Mouse (Mus musculus) embryonic facial prominence, embryonic 11.5 days (tissue): ENCODE results near the gene Gm904. TPM values are rescaled to one million over a fixed set of nuclear protein-coding genes. Genes with fewer than 3 reads are reported as not detected.
"Not testable (repeated sequence)": the region's sequence is repeated elsewhere in the genome, so short reads cannot be mapped to it uniquely, and the experiment has no call there.

ENCODE experiments used
- ATAC-seq: fragments of 200-750 bp; cut with Nextera tagmentation; replicated peaks from 2 replicates; pipeline ENCODE4 v1.8.0; 2017; ENCODE audit warnings: low read depth; ENCODE audit not compliant: insufficient number of reproducible peaks, low FRiP score, low TSS enrichment
- DNase-seq: peaks from one replicate; pipeline ENCODE4 v3.0.0-alpha.2; 2015; ENCODE audit warnings: low spot score
- H3K27ac ChIP-seq: fragments of 300-500 bp; sonication (generic); replicated peaks from 2 replicates; pipeline ENCODE4 v1.5.1; 2014; ENCODE audit warnings: mild to moderate bottlenecking, low read depth, low read length, control low read depth
- H3K27me3 ChIP-seq: fragments of 300-500 bp; sonication (generic); 2 replicates; pipeline ENCODE4 v1.6.1; 2014; ENCODE audit warnings: mild to moderate bottlenecking, low read length, moderate library complexity, mixed read lengths; ENCODE audit not compliant: control insufficient read depth, insufficient read depth
- H3K36me3 ChIP-seq: fragments of 300-500 bp; sonication (generic); replicated peaks from 2 replicates; pipeline ENCODE4 v1.6.1; 2014; ENCODE audit warnings: low read depth, mild to moderate bottlenecking, low read length, moderate library complexity, mixed read lengths; ENCODE audit not compliant: control insufficient read depth, insufficient read depth
- H3K4me1 ChIP-seq: fragments of 300-500 bp; sonication (generic); 2 replicates; pipeline ENCODE4 v1.6.1; 2014; ENCODE audit warnings: low read length, mixed read lengths; ENCODE audit not compliant: control insufficient read depth, insufficient read depth
- H3K4me2 ChIP-seq: fragments of 300-500 bp; sonication (generic); 2 replicates; pipeline ENCODE4 v1.6.1; 2014; ENCODE audit warnings: low read depth, mild to moderate bottlenecking, control low read depth, low read length, moderate library complexity
- H3K4me3 ChIP-seq: fragments of 300-500 bp; sonication (generic); 2 replicates; pipeline ENCODE4 v1.5.1; 2014; ENCODE audit warnings: low read depth, low read length, control low read depth
- H3K9ac ChIP-seq: fragments of 300-500 bp; sonication (generic); replicated peaks from 2 replicates; pipeline ENCODE4 v1.6.1; 2014; ENCODE audit warnings: mild to moderate bottlenecking, control low read depth, low read length
- H3K9me3 ChIP-seq: fragments of 300-500 bp; sonication (generic); replicated peaks from 2 replicates; pipeline ENCODE4 v1.6.1; 2016; ENCODE audit warnings: mild to moderate bottlenecking, low read length, inconsistent platforms, mixed read lengths; ENCODE audit not compliant: control insufficient read depth
- WGBS: fragments of 180-500 bp; shearing (Covaris S2); extraction: QIAGEN DNeasy Blood & Tissue Kit; methylation state at CpG from one replicate; pipeline ENCODE4 v1.1.7; 2014; 5-methylcytosine and 5-hydroxymethylcytosine counted together
- microRNA-seq: library from miRNA; unstranded; fragments of <30 nt; microRNA quantifications from one replicate; pipeline ENCODE4, GENCODE M21; 2016; ENCODE audit warnings: borderline number of aligned reads
- polyA plus RNA-seq: library from polyadenylated mRNA; unstranded; fragments of >200 nt; fragmentation: Nextera tagmentation; extraction: Ambion mirVana; gene quantifications from 2 replicates; pipeline ENCODE4 v1.2.1, GENCODE M21; 2014

Gm904 gene
- not detected in 2 replicates for polyA plus RNA-seq

- ATAC-seq, H3K27me3 ChIP-seq, H3K4me1 ChIP-seq, H3K9ac ChIP-seq, H3K4me3 ChIP-seq, H3K27ac ChIP-seq, H3K36me3 ChIP-seq, H3K4me2 ChIP-seq, DNase-seq, H3K9me3 ChIP-seq: not testable (repeated sequence)
These were observed at the start of gene Gm904 for GRCm38 (mm10) chr13:50642928-50643327. Gene Gm904 (plus strand): TSS chr13:50643228.

DNA sequence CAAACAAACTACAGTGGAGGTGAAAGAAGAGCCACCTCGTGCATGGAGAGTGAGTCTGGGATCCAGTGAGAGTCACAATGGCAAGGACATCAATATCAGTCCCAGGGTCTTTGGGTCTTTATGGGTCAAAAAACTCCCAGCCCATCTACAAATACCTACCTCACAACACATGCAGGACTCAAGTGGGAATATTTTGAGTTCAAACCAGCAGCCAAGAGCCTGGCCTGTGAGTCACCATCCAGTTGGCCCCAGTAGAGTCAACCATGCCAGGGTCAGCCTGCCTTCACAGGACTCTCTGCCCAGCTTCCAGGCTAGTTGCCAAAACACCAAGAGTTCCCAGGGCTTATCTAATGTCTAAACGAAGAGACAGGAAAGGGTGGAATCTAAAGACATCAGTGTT lies 5.7 kb downstream of the Gm904 start:
- not testable (repeated sequence) for H3K9ac ChIP-seq, H3K9me3 ChIP-seq, H3K4me2 ChIP-seq, H3K4me3 ChIP-seq, DNase-seq, H3K4me1 ChIP-seq, ATAC-seq, H3K27me3 ChIP-seq, H3K36me3 ChIP-seq, H3K27ac ChIP-seq
- WGBS: 64% methylated on average over 2 of the region's 2 CpGs

Small RNA genes within 50 kb of the gene (microRNA-seq; reads per million reads assigned to microRNA genes)
- not detected for gene Gm23952
- gene Mir683-2: not detected

Other genes starting within 250 kb of the Gm904 start
- 29.7 and 33.3 TPM in 2 replicates for gene Fbxw17, start 225.4 kb upstream of the Gm904 start, polyA plus RNA-seq
- not detected in 2 replicates for gene Gm47429, start 199.3 kb upstream of the Gm904 start, polyA plus RNA-seq
- gene Nutm2, start 175.9 kb upstream of the Gm904 start, polyA plus RNA-seq: not detected in 2 replicates
- not detected in 2 replicates for gene Gm8765, start 55.1 kb downstream of the Gm904 start, polyA plus RNA-seq